13 mouse cellular contexts compared by ENCODE assay signal in genomic region chr3:117329485-117329884, GRCm38 (mm10).
"Had no signal": no experiment of that assay in that cellular context is flagged by ENCODE, and none has a peak within 500 bp of the region (broad histone marks: within the 10 kb centered on the region; RNA-seq: fewer than 3 reads in every experiment).

No protein-coding gene starts in this region.

- H3K4me2 ChIP-seq: liver, embryonic 11.5 days; lung, embryonic 14.5 days had no signal

- H3K27ac ChIP-seq: limb, embryonic 10.5 days; midbrain, embryonic 10.5 days had no signal

- H3K9ac ChIP-seq: lung, embryonic 14.5 days had no signal

- ATAC-seq: midbrain, embryonic 16.5 days had no signal

- H3K4me3 ChIP-seq: limb, embryonic 10.5 days; midbrain, embryonic 10.5 days had no signal

- H3K36me3 ChIP-seq: limb, embryonic 10.5 days; midbrain, embryonic 10.5 days had no signal

- H3K9me3 ChIP-seq: limb, embryonic 10.5 days; midbrain, embryonic 10.5 days had no signal

- DNase-seq: kidney, adult 18-20 months; kidney, postnatal 10 days; kidney, postnatal 4 days; lung, embryonic 14.5 days; lung, postnatal 10 days; lung, postnatal 4 days; spleen, adult 18-20 months; thymus, adult 2 months; thymus, postnatal 36 days had no signal

- H3K4me1 ChIP-seq: limb, embryonic 10.5 days; midbrain, embryonic 10.5 days had no signal
